Mouse (Mus musculus) olfactory bulb, adult 2 months (tissue): ENCODE results near the gene Btg2.

Source experiments
- CTCF ChIP-seq: fragments of 200-500 bp; IDR thresholded peaks from 2 replicates; pipeline ENCODE4 v1.5.1; 2012; ENCODE audit warnings: low read depth, mild to moderate bottlenecking, low read length, moderate library complexity; ENCODE audit not compliant: insufficient read depth
- POLR2A ChIP-seq: fragments of 200-500 bp; IDR thresholded peaks from 2 replicates; pipeline ENCODE4 v1.6.1; 2012; ENCODE audit warnings: mild to moderate bottlenecking, low read depth, low read length, moderate library complexity; ENCODE audit not compliant: insufficient read depth

DNA sequence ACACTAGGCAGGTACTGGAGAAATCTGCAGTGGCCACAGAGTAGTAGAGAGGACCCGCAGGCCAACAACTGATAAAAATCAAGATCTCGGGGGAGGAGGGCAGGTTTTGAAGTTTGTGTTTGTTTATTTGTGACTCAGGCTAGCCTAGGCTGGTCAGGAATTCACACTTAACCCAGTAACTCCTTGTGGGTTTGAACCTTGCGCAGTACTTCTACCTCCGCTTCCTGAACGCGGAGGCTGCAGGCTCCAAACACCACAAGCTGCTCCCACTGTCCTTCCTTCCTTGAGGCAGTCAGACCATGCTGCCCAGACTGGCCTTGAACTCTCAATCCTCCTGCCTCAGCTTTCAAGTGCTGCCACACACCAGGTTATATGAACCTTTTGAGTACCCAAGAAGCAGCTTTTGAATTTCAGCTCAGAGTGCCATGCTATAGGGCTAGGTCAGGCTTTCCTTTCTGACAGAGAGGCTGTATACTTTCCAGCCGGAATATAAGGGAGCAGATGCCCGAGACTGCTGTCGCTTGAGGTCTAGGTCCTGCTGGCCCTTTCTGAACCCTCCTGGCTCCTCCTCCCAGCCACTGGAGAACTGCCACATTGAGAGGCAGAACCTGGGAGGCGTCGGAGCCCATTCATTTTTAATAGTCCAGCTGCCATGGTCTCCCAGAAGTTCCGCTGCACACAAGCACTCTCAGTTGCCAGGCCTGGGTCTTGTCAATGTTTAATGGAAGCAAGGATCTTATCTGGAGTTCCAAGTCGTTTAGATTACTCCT is 19.2 kb upstream of the Btg2 start:
- TF ChIP-seq CTCF (no peak), POLR2A (no peak)
